Mouse (Mus musculus) splenic B cell, adult 2 months (primary cell): ENCODE measurements around the gene Fat4.

Experiments
- DNase-seq: peaks from one replicate; pipeline ENCODE4 v3.0.0-alpha.2; 2011; ENCODE audit warnings: low read depth, low spot score
- H3K27me3 ChIP-seq: 2 replicates; pipeline ENCODE4 v1.6.1; 2012; ENCODE audit warnings: mild to moderate bottlenecking, low read length, moderate library complexity, mixed read lengths; ENCODE audit not compliant: control insufficient read depth, poor library complexity, insufficient read depth, severe bottlenecking
- H3K36me3 ChIP-seq: 2 replicates; pipeline ENCODE4 v1.6.1; 2012; ENCODE audit warnings: mild to moderate bottlenecking, low read length, moderate library complexity, mixed read lengths; ENCODE audit not compliant: control insufficient read depth, poor library complexity, insufficient read depth, severe bottlenecking

Gene Fat4

GRCm38 (mm10) chr3:38886890-38887355, at the start of gene Fat4:
Gene Fat4, plus strand, starts transcription at chr3:38886940.
- no peaks in the 10 kb centered on the region for H3K36me3 ChIP-seq
- no peak for DNase-seq
- no peaks in the 10 kb centered on the region for H3K27me3 ChIP-seq

GRCm38 (mm10) chr3:38839438-38839837, 47.3 kb upstream of the Fat4 start:
- Histone ChIP-seq H3K27me3 (no peaks in the 10 kb centered on the region), H3K36me3 (no peaks in the 10 kb centered on the region)
- no peak for DNase-seq

- Histone ChIP-seq H3K36me3 (no peaks in the 10 kb centered on the region), H3K27me3 (no peaks in the 10 kb centered on the region)
- no peak for DNase-seq
These were observed 43.7 kb upstream of the Fat4 start for GRCm38 (mm10) chr3:38843000-38843538.

GRCm38 (mm10) chr3:38846602-38847382, 39.9 kb upstream of the Fat4 start:
- H3K36me3 ChIP-seq: no peaks in the 10 kb centered on the region
- no peaks in the 10 kb centered on the region for H3K27me3 ChIP-seq
- no peak for DNase-seq

GRCm38 (mm10) chr3:38849077-38849476, 37.7 kb upstream of the Fat4 start:
- DNase-seq: no peak
- Histone ChIP-seq H3K36me3 (no peaks in the 10 kb centered on the region), H3K27me3 (no peaks in the 10 kb centered on the region)

GRCm38 (mm10) chr3:38849536-38849935, 37.2 kb upstream of the Fat4 start:
- peak; percentile 19 for DNase-seq
- Histone ChIP-seq H3K36me3 (no peaks in the 10 kb centered on the region), H3K27me3 (no peaks in the 10 kb centered on the region)

- no peak for DNase-seq
- H3K27me3 ChIP-seq: no peaks in the 10 kb centered on the region
- no peaks in the 10 kb centered on the region for H3K36me3 ChIP-seq
These were observed 33.1 kb upstream of the Fat4 start for GRCm38 (mm10) chr3:38853650-38854049.

GRCm38 (mm10) chr3:38860683-38861082, 26.1 kb upstream of the Fat4 start:
- no peak for DNase-seq
- no peaks in the 10 kb centered on the region for H3K36me3 ChIP-seq

GRCm38 (mm10) chr3:38871291-38871690, 15.4 kb upstream of the Fat4 start:
- Histone ChIP-seq H3K36me3 (no peaks in the 10 kb centered on the region), H3K27me3 (no peaks in the 10 kb centered on the region)
- DNase-seq: no peak

More at GRCm38 (mm10) chr3:38860683-38861082, 26.1 kb upstream of the Fat4 start:
- no peaks in the 10 kb centered on the region for H3K27me3 ChIP-seq

GRCm38 (mm10) chr3:38875872-38876271, 10.9 kb upstream of the Fat4 start:
- no peaks in the 10 kb centered on the region for H3K36me3 ChIP-seq
- no peaks in the 10 kb centered on the region for H3K27me3 ChIP-seq
- no peak for DNase-seq

- H3K27me3 ChIP-seq: no peaks in the 10 kb centered on the region
- no peak for DNase-seq
- no peaks in the 10 kb centered on the region for H3K36me3 ChIP-seq
These were observed 10.0 kb upstream of the Fat4 start for GRCm38 (mm10) chr3:38876706-38877105.

- H3K27me3 ChIP-seq: no peaks in the 10 kb centered on the region
- no peaks in the 10 kb centered on the region for H3K36me3 ChIP-seq
- no peak for DNase-seq
These were observed 4.0 kb upstream of the Fat4 start for GRCm38 (mm10) chr3:38882778-38883177.

- DNase-seq: no peak
These were observed 3.1 kb upstream of the Fat4 start for GRCm38 (mm10) chr3:38883676-38884075.

GRCm38 (mm10) chr3:38884276-38884675, 2.5 kb upstream of the Fat4 start:
- H3K36me3 ChIP-seq: no peaks in the 10 kb centered on the region
- peak; percentile 50 for DNase-seq
- H3K27me3 ChIP-seq: no peaks in the 10 kb centered on the region

More at GRCm38 (mm10) chr3:38883676-38884075, 3.1 kb upstream of the Fat4 start:
- H3K27me3 ChIP-seq: no peaks in the 10 kb centered on the region
- no peaks in the 10 kb centered on the region for H3K36me3 ChIP-seq

- Histone ChIP-seq H3K36me3 (no peaks in the 10 kb centered on the region), H3K27me3 (no peaks in the 10 kb centered on the region)
- no peak for DNase-seq
These were observed 1.8 kb upstream of the Fat4 start for GRCm38 (mm10) chr3:38884919-38885418.
